Mouse (Mus musculus) cerebellum, adult 2 months (tissue): Measurements from ENCODE around the gene Slc24a2. TPM values are rescaled to one million over a fixed set of nuclear protein-coding genes. Genes with fewer than 3 reads are reported as not detected.
A peak's percentile ranks its signal among the peaks of the same experiment; 100 is the strongest.

Experiments
- DNase-seq, 2 experiments: peaks; one replicate each; pipeline ENCODE4 v3.0.0; 2021
- H3K27ac ChIP-seq: fragments of 200-500 bp; 2 replicates; pipeline ENCODE4 v1.5.1; 2012; ENCODE audit warnings: low read length, control low read depth, inconsistent platforms; ENCODE audit not compliant: insufficient read depth
- H3K27me3 ChIP-seq: fragments of 200-500 bp; 2 replicates; pipeline ENCODE4 v1.6.1; 2012; ENCODE audit warnings: inconsistent platforms, mild to moderate bottlenecking, low read length, moderate library complexity; ENCODE audit not compliant: control insufficient read depth, insufficient read depth
- H3K4me1 ChIP-seq: fragments of 200-500 bp; 2 replicates; pipeline ENCODE4 v1.6.1; 2011; ENCODE audit warnings: low read length; ENCODE audit not compliant: control insufficient read depth, insufficient read depth
- H3K4me3 ChIP-seq: fragments of 200-500 bp; replicated peaks from 2 replicates; pipeline ENCODE3; 2011; ENCODE audit warnings: mild to moderate bottlenecking, low read depth, low read length, control low read depth; ENCODE audit not compliant: insufficient read depth
- CTCF ChIP-seq: fragments of 200-500 bp; IDR thresholded peaks from 2 replicates; pipeline ENCODE4 v1.5.1; 2011; ENCODE audit warnings: low read depth, mild to moderate bottlenecking, control low read depth, low read length, moderate library complexity, borderline replicate concordance; ENCODE audit not compliant: insufficient read depth
- POLR2A ChIP-seq: fragments of 200-500 bp; IDR thresholded peaks from 2 replicates; pipeline ENCODE4 v1.6.1; 2011; ENCODE audit warnings: low read length, control low read depth, borderline replicate concordance; ENCODE audit not compliant: insufficient read depth
- WGBS: fragments of 180-500 bp; shearing (Covaris S2); methylation state at CpG from one replicate; pipeline ENCODE4 v1.1.7; 2018; 5-methylcytosine and 5-hydroxymethylcytosine counted together
- polyA plus RNA-seq: library from polyadenylated mRNA; depleted of rRNA; stranded (reverse); fragments of >200 nt; gene quantifications from 2 replicates; pipeline ENCODE4 v1.2.3, GENCODE M21; 2012

The Slc24a2 gene
- polyA plus RNA-seq, 1 experiment = 83.2 TPM

DNA sequence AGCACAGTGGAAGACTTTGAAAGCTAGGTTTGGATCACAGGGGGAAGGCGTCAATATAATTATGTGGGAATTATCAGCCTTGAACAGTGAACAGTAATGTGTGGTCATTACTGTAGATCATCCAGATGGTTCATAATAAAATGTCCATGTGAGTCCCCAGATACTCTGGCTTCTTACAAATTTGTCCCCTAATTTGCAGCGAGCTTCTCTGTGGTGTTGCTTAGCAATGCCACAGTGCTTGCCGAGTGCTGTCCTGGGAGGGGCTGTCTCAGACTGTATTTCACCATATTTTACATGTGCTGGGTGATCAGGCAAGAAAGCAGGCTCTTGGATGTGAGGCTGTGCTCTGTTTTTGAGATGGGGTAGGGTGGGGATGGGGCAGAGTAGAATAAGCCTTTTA, 172.7 kb downstream of the Slc24a2 start:
- TF ChIP-seq CTCF = no peak
- no peak for TF ChIP-seq POLR2A
- Histone ChIP-seq H3K27me3 (no peaks in the 10 kb centered on the region), H3K4me3 (no peak overlapping the region), H3K27ac (no peak overlapping the region), H3K4me1 (no peaks in the 10 kb centered on the region; the same call in 1 of the 2 replicates)
- no peak for DNase-seq
- WGBS = 63% methylated on average over 3 of the region's 3 CpGs

- no peaks in the 10 kb centered on the region for H3K27me3 ChIP-seq
- H3K4me1 ChIP-seq = no peaks in the 10 kb centered on the region
- no peak for TF ChIP-seq POLR2A
- H3K27ac ChIP-seq = no peak overlapping the region
- H3K4me3 ChIP-seq = no peak overlapping the region
- WGBS = 86% methylated on average over 7 of the region's 7 CpGs
- no peak for DNase-seq
Observed at GRCm38 (mm10) chr4:87055768-87056167, 174.5 kb downstream of the Slc24a2 start.

DNA sequence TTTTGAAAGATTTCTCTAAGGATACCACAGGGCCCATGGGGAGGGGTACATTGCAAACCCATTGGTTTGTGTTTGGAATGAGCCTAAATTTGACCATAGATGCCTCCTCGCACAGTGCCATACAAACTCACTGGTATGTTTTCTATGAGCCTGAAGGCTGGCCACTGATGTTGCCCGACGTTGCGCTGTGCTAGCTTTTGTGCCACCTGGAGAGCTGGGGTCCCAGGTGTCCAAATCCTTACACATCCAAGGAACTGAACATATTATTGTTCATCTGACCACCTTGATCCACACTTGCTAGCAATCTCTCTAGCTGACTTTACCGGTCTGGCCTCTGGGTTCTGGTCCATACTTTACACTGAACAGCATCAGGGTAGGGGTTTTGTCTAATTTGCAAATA, 177.4 kb downstream of the Slc24a2 start:
- no peak overlapping the region for H3K27ac ChIP-seq
- no peak overlapping the region for H3K4me3 ChIP-seq
- TF ChIP-seq CTCF = no peak
- TF ChIP-seq POLR2A = no peak
- H3K27me3 ChIP-seq = no peaks in the 10 kb centered on the region
- DNase-seq = no peak
- no peaks in the 10 kb centered on the region for H3K4me1 ChIP-seq
- WGBS = 97% methylated on average over 5 of the region's 5 CpGs

GRCm38 (mm10) chr4:87049061-87049460, 181.2 kb downstream of the Slc24a2 start:
- DNase-seq = no peak
- Histone ChIP-seq H3K4me3 (no peak overlapping the region), H3K27ac (no peak overlapping the region), H3K27me3 (no peaks in the 10 kb centered on the region; the same call in 1 of the 2 replicates), H3K4me1 (no peaks in the 10 kb centered on the region)
- no peak for TF ChIP-seq POLR2A
- WGBS = 78% methylated on average over 3 of the region's 3 CpGs

DNA sequence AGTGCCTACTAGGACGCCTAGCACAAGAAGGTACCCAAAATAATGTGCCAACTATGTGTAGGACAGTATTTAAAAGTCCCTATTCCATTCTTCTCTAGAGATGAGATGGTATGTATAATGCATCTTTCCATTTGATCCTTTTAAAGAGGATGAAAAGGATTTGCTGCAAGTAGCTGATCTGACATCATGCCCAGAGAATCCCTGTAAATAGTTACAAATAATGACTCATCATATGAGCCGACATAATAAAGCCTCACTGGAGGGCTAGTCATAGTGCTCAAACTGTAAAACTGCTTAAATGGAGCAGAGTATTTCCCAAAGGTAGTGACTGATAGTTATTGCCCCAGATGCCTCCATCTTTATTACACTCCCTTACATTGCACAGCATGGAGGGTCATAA, 183.1 kb downstream of the Slc24a2 start:
- Histone ChIP-seq H3K27me3 (no peaks in the 10 kb centered on the region; the same call in 1 of the 2 replicates), H3K4me3 (no peak overlapping the region), H3K4me1 (no peaks in the 10 kb centered on the region), H3K27ac (no peak overlapping the region)
- WGBS = 79% methylated on average over 2 of the region's 2 CpGs
- DNase-seq = no peak
- no peak for TF ChIP-seq POLR2A
- TF ChIP-seq CTCF = no peak

- Histone ChIP-seq H3K27ac (no peak overlapping the region), H3K4me3 (no peak overlapping the region), H3K4me1 (peaks cover 10% of the 10 kb centered on the region), H3K27me3 (no peaks in the 10 kb centered on the region; the same call in 1 of the 2 replicates)
- TF ChIP-seq CTCF (no peak), POLR2A (no peak)
- WGBS = 90% methylated on average over 9 of the region's 9 CpGs
- no peak for DNase-seq
Observed at GRCm38 (mm10) chr4:87043296-87043695, 187.0 kb downstream of the Slc24a2 start.

- H3K4me3 ChIP-seq = no peak overlapping the region
- no peaks in the 10 kb centered on the region; the same call in 1 of the 2 replicates for H3K27me3 ChIP-seq
- TF ChIP-seq POLR2A = no peak
- no peak for TF ChIP-seq CTCF
- WGBS = 13% methylated on average over 7 of the region's 7 CpGs
- no peak overlapping the region for H3K27ac ChIP-seq
- H3K4me1 ChIP-seq = peaks cover 10% of the 10 kb centered on the region
- peak in 1 of 2 experiments; percentile 10 for DNase-seq
Observed at GRCm38 (mm10) chr4:87041412-87041997, 188.8 kb downstream of the Slc24a2 start.

- Histone ChIP-seq H3K4me3 (no peak overlapping the region), H3K27ac (no peak overlapping the region), H3K4me1 (peaks cover 10% of the 10 kb centered on the region), H3K27me3 (no peaks in the 10 kb centered on the region)
- 54% methylated on average over 4 of the region's 4 CpGs for WGBS
- no peak for TF ChIP-seq CTCF
- TF ChIP-seq POLR2A = no peak
- no peak for DNase-seq
Observed at GRCm38 (mm10) chr4:87037592-87037991, 192.7 kb downstream of the Slc24a2 start.

GRCm38 (mm10) chr4:87036507-87036906, 193.8 kb downstream of the Slc24a2 start:
- DNase-seq = no peak
- H3K4me3 ChIP-seq = no peak overlapping the region
- no peak overlapping the region for H3K27ac ChIP-seq
- peaks cover 5% of the 10 kb centered on the region for H3K4me1 ChIP-seq
- H3K27me3 ChIP-seq = no peaks in the 10 kb centered on the region
- 93% methylated on average over 5 of the region's 5 CpGs for WGBS
- TF ChIP-seq CTCF (no peak), POLR2A (no peak)
